Mouse (Mus musculus) thymus, adult 2 months (tissue): ENCODE data around the gene Prkce.

Experiments used
- CTCF ChIP-seq: fragments of 200-500 bp; IDR thresholded peaks from 2 replicates; pipeline ENCODE4 v1.5.1; 2012; ENCODE audit warnings: mild to moderate bottlenecking, control low read depth, low read length, moderate library complexity, borderline replicate concordance; ENCODE audit not compliant: control insufficient read depth, poor library complexity, insufficient read depth; ENCODE audit errors: extremely low read depth
- POLR2A ChIP-seq: fragments of 200-500 bp; IDR thresholded peaks from 2 replicates; pipeline ENCODE4 v1.6.1; 2012; ENCODE audit warnings: mild to moderate bottlenecking, low read length, control low read depth, moderate library complexity; ENCODE audit not compliant: control insufficient read depth, poor library complexity, insufficient read depth; ENCODE audit errors: extremely low read depth

- TF ChIP-seq POLR2A = no peak
- TF ChIP-seq CTCF = no peak
Observed at GRCm38 (mm10) chr17:86324756-86325155, 157.2 kb downstream of the Prkce start.
